Mouse (Mus musculus) B cell, adult 67 days (primary cell): ENCODE results near the gene Nolc1. TPM values are rescaled to one million over a fixed set of nuclear protein-coding genes. Genes with fewer than 3 reads are reported as not detected.

Experiments
- total RNA-seq, 2 experiments: library from RNA; stranded (reverse); gene quantifications; 4 replicates each; pipeline ENCODE4 v1.2.4; 2023

The Nolc1 gene
- 10 to 100 TPM; 86.7 to 95.7 TPM for total RNA-seq

DNA sequence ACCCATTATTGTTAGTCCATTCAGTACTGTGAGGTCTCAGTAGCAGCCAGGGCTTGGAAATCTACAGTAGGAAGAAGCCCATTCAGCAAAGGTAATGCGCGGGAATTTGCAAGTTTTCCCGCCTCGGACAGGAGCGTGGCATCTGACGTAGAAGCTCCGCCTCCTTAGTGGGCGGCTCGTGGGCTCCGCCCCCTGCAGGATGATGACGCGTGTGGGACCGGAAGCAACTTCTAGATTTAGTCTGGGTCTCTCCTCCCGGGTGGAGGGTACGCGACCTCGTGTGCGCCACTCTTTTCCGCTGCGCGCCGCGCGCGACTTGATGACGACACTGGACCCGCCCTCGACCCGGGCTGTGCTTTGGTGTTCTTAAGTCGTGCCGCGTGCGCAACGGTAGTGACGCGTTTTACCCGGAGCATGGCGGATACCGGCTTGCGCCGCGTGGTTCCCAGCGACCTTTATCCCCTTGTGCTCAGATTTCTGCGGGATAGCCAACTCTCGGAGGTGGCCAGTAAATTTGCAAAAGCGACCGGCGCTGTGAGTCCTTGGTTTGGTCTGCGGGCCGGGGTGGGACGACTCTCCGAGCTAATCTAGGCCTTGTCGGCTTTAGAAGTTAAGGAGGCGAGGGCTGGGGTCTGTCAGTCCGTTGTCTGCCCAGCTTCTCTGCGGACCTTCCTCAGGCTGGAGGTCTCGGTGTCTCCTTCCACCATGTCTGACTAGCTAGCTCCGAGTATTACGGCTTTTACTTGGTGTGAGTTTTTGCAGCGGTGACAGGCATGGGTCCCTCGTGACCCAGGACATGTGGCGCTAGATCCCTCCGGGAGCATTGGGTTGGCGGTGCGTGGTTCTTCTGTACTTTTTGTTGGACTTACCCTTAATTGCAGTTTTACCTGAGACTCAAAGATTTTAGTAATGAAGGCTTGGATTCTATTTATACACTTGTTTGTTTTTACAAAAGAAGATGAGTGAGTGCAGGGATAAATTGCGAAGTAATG is at the start of gene Nolc1:
Gene Nolc1, plus strand, starts transcription at position 248 of the 992 bp plus-strand sequence.

DNA sequence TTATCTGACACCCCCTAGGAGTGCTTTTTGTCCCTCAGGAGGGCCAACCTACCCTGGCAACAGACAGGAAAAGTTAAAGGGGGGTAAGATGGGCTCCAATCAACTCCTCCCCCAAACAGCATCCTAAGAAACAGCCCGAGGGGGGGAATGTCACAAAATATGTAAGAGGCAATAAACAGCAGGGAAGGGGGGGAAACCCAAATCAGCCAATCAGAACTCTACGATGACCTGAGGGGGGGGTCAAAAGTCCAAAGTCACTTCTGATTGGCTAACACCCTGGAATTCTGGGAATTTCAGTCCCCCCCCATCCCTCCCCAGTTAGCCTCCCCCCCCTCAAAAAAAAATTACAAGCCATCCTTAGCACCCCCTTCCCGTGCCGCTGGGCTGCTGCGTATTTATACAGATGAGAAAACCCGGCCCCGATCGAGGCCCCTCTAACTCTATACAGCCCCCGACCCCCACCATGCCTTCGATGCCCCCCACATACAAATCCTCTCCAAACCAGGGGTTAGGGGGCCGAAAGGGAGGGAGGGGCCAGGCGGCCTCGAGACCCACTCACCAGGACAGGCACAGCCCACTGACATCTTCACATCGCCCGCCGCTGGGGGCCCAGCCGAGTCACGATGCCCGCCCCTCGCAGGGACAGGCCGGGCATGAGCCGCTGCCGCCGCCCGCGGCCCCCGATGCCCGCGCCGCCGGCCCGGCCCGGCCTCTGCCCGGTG is 31.2 kb upstream of the Nolc1 start, which contains the start of gene Pprc1:
Gene Pprc1, plus strand, starts transcription at position 616 of the 722 bp plus-strand sequence.

DNA sequence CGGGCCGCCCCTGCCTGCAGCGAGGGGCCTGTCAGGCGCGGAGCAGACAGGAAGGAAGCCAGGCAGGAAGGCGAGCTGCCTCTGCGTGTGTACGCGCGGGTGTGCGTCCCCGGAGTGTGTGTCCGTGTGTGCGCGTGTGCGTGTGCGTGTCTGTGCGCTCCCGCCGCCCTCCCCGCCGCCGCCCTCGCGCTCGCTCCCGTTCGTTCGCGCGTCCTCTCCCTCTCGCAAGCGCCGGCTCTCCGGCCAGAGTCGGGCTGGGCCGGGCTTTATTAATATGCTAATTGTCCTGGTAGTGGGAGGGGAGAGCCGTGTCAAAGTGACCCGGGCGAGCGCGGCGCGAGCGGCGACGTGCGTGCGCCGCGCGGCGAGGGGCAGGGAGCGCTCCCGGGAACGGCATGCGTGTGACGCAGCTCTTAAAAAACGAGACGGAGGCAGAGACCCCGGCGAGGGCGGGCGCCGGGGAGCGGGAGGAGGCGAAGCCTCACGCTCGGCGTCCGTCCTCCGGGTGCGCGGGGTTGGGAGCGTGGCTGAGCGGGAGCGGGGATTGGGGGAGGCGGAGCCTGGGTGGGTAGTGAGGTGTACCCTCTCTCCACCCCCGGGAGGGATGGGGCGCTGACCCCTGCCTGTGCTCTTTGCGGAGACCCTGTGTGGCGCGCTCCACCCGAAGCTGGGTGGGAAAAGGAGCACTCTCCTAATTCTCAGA is 30.5 kb upstream of the Nolc1 start, which contains the start of gene Ldb1:
Gene Ldb1, minus strand, starts transcription at position 222 of the 703 bp plus-strand sequence.

DNA sequence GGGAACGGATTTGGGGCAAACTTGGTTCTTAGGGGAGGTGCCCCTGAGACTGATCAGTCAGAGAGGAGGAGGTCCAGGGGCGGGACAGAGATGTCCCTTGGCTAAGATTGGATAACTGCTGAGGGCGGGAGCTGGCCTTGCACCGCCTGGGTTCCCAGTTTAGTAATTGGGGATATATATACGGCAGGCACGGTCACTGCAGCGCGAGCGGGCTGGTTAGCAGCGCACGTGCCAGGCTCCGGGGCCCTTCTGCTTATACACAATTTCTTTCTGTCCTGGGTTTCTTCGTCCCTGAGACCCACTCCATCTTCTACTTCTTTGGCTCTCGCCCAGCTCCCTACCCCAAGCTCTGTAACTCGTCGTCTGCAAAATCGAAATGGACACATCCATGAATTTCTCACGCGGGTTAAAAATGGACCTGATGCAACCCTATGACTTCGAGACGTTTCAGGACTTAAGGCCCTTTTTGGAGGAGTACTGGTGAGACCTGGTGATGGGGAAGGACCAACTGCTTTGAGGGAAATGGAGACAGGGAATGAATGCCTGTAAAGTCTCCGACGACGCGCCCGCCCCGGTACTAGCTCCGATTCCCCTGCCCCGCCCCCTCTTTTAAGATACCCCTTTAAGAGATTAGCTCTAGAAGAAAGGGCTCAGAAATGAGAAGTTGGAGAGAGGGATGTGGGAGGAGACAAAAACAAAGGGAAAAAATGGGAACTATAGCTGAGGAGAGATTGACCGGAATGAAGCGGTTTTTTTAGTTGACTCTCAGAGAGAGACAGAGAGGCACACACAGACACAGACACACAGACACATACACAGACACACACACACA is 56.2 kb downstream of the Nolc1 start, which contains the start of gene Elovl3:
Gene Elovl3, plus strand, starts transcription at position 204 of the 832 bp plus-strand sequence.

Other genes with a start within 250 kb of the Nolc1 start
- gene Armh3, start 77.4 kb upstream of the Nolc1 start, total RNA-seq, result 10 to 100 TPM; 26.9 to 31.7 TPM
- 10 to 100 TPM; 11.3 to 11.7 TPM for gene Hps6, start 72.4 kb upstream of the Nolc1 start, total RNA-seq
- gene Pprc1, start 31.0 kb upstream of the Nolc1 start, total RNA-seq, result 10 to 100 TPM; 94.6 to 96.9 TPM
- 100 to 1,000 TPM; 240 to 268 TPM for gene Ldb1, start 30.6 kb upstream of the Nolc1 start, total RNA-seq
- not detected for gene Elovl3, start 56.0 kb downstream of the Nolc1 start, total RNA-seq
- not detected for gene Pitx3, start 72.5 kb downstream of the Nolc1 start, total RNA-seq
- 100 to 1,000 TPM; 112 to 124 TPM for gene Gbf1, start 76.6 kb downstream of the Nolc1 start, total RNA-seq
- 100 to 1,000 TPM; 217 to 236 TPM for gene Nfkb2, start 228.5 kb downstream of the Nolc1 start, total RNA-seq